Mouse (Mus musculus): Measurements from ENCODE around the gene Src.

DNA sequence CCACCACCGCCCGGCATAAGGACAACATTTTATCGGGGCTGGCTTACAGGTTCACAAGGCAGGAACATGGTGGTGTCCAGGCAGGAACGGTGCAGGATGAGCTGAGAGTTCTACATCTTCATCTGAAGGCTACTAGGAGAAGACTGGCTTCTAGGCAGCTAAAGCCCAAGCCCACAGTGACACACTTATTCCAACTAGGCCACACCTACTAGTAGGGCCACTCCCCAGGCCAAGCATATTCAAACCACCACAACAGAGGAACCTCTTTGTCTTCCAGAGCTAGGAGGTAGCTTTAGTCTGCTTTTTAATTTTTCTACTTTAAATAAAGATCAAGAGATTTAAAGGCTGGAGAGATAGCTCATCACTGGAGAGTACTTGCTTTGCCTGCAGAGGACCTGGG lies 24.7 kb upstream of the Src start:
- TF ChIP-seq POLR2A (IDR thresholded peaks at IDR 0.05; ENCODE audit: borderline replicate concordance, control insufficient read depth, low read depth, low read length) (no peak), CTCF (IDR thresholded peaks at IDR 0.05; ENCODE audit: control insufficient read depth, insufficient read depth, low read length) (no peak)

Data from bone marrow, adult 2 months (tissue).